17 mouse cellular contexts compared by ENCODE assay signal in the genomic region with DNA sequence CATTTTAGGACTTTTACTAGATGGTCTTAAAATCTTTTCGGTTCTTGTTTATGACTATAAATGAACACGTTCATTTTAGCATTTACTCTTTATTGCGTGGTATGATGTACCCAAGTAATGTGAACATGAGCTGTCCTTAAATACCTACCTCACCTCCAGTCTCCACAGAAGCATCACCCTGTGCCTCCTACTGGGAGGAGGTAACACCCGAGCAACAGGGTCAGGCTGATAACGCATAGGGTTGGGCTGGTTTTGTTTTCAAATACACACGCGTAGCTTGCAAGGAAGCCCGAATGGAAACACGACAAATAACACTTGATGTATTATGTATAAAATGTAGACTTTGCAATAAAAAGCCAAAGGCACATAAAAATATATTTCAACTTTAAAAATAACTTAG. TPM values are rescaled to one million over a fixed set of nuclear protein-coding genes. Genes with fewer than 3 reads are reported as not detected.
DNase-seq lines count a peak whose midpoint lies in the region; ATAC-seq and TF ChIP-seq lines count a peak whose summit lies in the region.
"Had no signal": no experiment of that assay in that cellular context is flagged by ENCODE, and none has a peak within 500 bp of the region (broad histone marks: within the 10 kb centered on the region; RNA-seq: fewer than 3 reads in every experiment).

No protein-coding gene starts in this region.

- H3K4me3 ChIP-seq in heart, embryonic 12.5 days: no peak overlapping the region
- H3K4me3 ChIP-seq in liver, embryonic 12.5 days: no peak overlapping the region
- no peak overlapping the region for H3K4me3 ChIP-seq in liver, embryonic 14.5 days (ENCODE audit: insufficient read depth in 1 of 2, low read depth in 2 of 2, low read length in 2 of 2)
- H3K4me3 ChIP-seq: embryonic facial prominence, embryonic 10.5 days; forebrain, embryonic 13.5 days; heart, embryonic 13.5 days; hindbrain, embryonic 13.5 days had no signal

- no peaks in the 10 kb centered on the region for H3K9me3 ChIP-seq in heart, embryonic 12.5 days (replicated peaks)
- peaks cover 3% of the 10 kb centered on the region; the same call in 1 of the 2 replicates for H3K9me3 ChIP-seq in liver, embryonic 12.5 days (replicated peaks)
- H3K9me3 ChIP-seq in liver, embryonic 14.5 days (ENCODE audit: control insufficient read depth, low read length): no peaks in the 10 kb centered on the region
- H3K9me3 ChIP-seq: embryonic facial prominence, embryonic 10.5 days; forebrain, embryonic 13.5 days; heart, embryonic 13.5 days; hindbrain, embryonic 13.5 days had no signal

- no peak for DNase-seq in heart, postnatal 14 days
- no peak for DNase-seq in liver, embryonic 14.5 days (ENCODE audit: low read depth in 3 of 3, low spot score in 3 of 3)
- DNase-seq in urinary bladder, adult 18-20 months (ENCODE audit: low spot score in 2 of 2): no peak
- DNase-seq in right cerebral cortex, postnatal 14 days: no peak
- DNase-seq: adrenal gland, adult 2 months; adrenal gland, postnatal 25 days; cerebellum, adult 18-20 months; cerebellum, postnatal 10 days; forebrain, postnatal 0 days; gastrocnemius, postnatal 36 days had no signal

- H3K27me3 ChIP-seq in heart, embryonic 12.5 days (replicated peaks): no peaks in the 10 kb centered on the region
- no peaks in the 10 kb centered on the region for H3K27me3 ChIP-seq in liver, embryonic 12.5 days (replicated peaks)
- H3K27me3 ChIP-seq in liver, embryonic 14.5 days (ENCODE audit: control insufficient read depth, insufficient read depth, low read length): no peaks in the 10 kb centered on the region
- H3K27me3 ChIP-seq: forebrain, embryonic 13.5 days; heart, embryonic 13.5 days; hindbrain, embryonic 13.5 days had no signal

- H3K4me2 ChIP-seq in heart, embryonic 12.5 days: no peak overlapping the region
- no peak overlapping the region for H3K4me2 ChIP-seq in liver, embryonic 12.5 days
- no peak overlapping the region for H3K4me2 ChIP-seq in liver, embryonic 14.5 days (ENCODE audit: low read depth)
- H3K4me2 ChIP-seq: forebrain, embryonic 13.5 days; heart, embryonic 13.5 days; hindbrain, embryonic 13.5 days had no signal

- TF ChIP-seq EP300 in liver, embryonic 14.5 days (IDR thresholded peaks at IDR 0.05; ENCODE audit: low read depth): no peak

- intact Hi-C loops in heart, postnatal 14 days (cut with DNase I): no loop called here

- ATAC-seq in heart, embryonic 12.5 days (ENCODE audit: insufficient number of reproducible peaks, low FRiP score): peak; percentile 74; the same call in 1 of the 2 replicates
- ATAC-seq in liver, embryonic 12.5 days: peak; percentile 81
- peak; percentile 50; the same call in 1 of the 2 replicates for ATAC-seq in liver, embryonic 14.5 days (ENCODE audit: insufficient read depth)
- ATAC-seq: forebrain, embryonic 13.5 days; forebrain, postnatal 0 days; hindbrain, postnatal 0 days had no signal

- H3K9ac ChIP-seq in heart, embryonic 12.5 days: no peak overlapping the region
- H3K9ac ChIP-seq in liver, embryonic 12.5 days: no peak overlapping the region
- H3K9ac ChIP-seq in liver, embryonic 14.5 days (replicated peaks): no peak overlapping the region
- H3K9ac ChIP-seq: forebrain, embryonic 13.5 days; forebrain, postnatal 0 days; heart, embryonic 13.5 days; hindbrain, embryonic 13.5 days had no signal

- peaks cover 22% of the 10 kb centered on the region for H3K36me3 ChIP-seq in heart, embryonic 12.5 days
- peaks cover 82% of the 10 kb centered on the region for H3K36me3 ChIP-seq in liver, embryonic 12.5 days
- peaks cover 65% of the 10 kb centered on the region for H3K36me3 ChIP-seq in liver, embryonic 14.5 days (replicated peaks; ENCODE audit: control insufficient read depth, insufficient read depth, low read depth)

- peak; percentile 23 for TF ChIP-seq CTCF in liver, embryonic 14.5 days (IDR thresholded peaks at IDR 0.05; ENCODE audit: low read depth)

- peaks cover 12% of the 10 kb centered on the region for H3K4me1 ChIP-seq in heart, embryonic 12.5 days (replicated peaks)
- H3K4me1 ChIP-seq in liver, embryonic 12.5 days: peaks cover 39% of the 10 kb centered on the region
- peaks cover 0 to 15% of the 10 kb centered on the region in 2 experiments; a peak in 3 of 4 replicates for H3K4me1 ChIP-seq in liver, embryonic 14.5 days (replicated peaks; ENCODE audit: control insufficient read depth in 2 of 2, insufficient read depth in 2 of 2, low read length in 1 of 2)
- H3K4me1 ChIP-seq: forebrain, embryonic 13.5 days had no signal

- WGBS in heart, embryonic 12.5 days: 63% methylated on average over 9 of the region's 9 CpGs
- WGBS in liver, embryonic 12.5 days (ENCODE audit: insufficient replicate concordance): 61% methylated on average over 9 of the region's 9 CpGs
- WGBS in liver, embryonic 14.5 days (ENCODE audit: insufficient replicate concordance): 61% methylated on average over 9 of the region's 9 CpGs

- H3K27ac ChIP-seq in heart, embryonic 12.5 days (ENCODE audit: poor library complexity, severe bottlenecking): no peak overlapping the region
- no peak overlapping the region for H3K27ac ChIP-seq in liver, embryonic 12.5 days
- no peak overlapping the region for H3K27ac ChIP-seq in liver, embryonic 14.5 days
- H3K27ac ChIP-seq: embryonic facial prominence, embryonic 10.5 days; forebrain, embryonic 13.5 days; heart, embryonic 13.5 days; hindbrain, embryonic 13.5 days; hindbrain, postnatal 0 days had no signal

RNA-seq across cellular contexts. Expression of gene Cdc42ep3, which starts 21.2 kb away (rescaled TPM):
- polyA plus RNA-seq in heart, embryonic 12.5 days (2016; fragmentation: Nextera tagmentation; extraction: Ambion mirVana): 41.3 and 42.8 TPM in 2 replicates
- 10 to 100 TPM; 28.3 to 36.2 TPM for total RNA-seq in heart, postnatal 14 days (2021)
- polyA plus RNA-seq in liver, embryonic 12.5 days (2016; fragmentation: Nextera tagmentation; extraction: Ambion mirVana): 61.1 and 64.3 TPM in 2 replicates
- 12.5 and 17.2 TPM in 2 replicates for polyA plus RNA-seq in liver, embryonic 14.5 days (2012; rRNA removed)
- 52.5 and 57.5 TPM in 2 replicates for polyA plus RNA-seq in liver, embryonic 14.5 days (2014; fragmentation: Nextera tagmentation; extraction: Ambion mirVana)
